Mouse (Mus musculus): ENCODE measurements around the gene Guca1a. TPM values are rescaled to one million over a fixed set of nuclear protein-coding genes. Genes with fewer than 3 reads are reported as not detected.
"Not testable (repeated sequence)": the region's sequence is repeated elsewhere in the genome, so short reads cannot be mapped to it uniquely, and the experiment has no call there.

Gene Guca1a
- polyA plus RNA-seq, 1 experiment from 2014 or later, result 1.3 TPM

- DNase-seq (ENCODE audit: low spot score), result no peak
Observed at GRCm38 (mm10) chr17:47420195-47420594, 19.8 kb upstream of the Guca1a start.

GRCm38 (mm10) chr17:47409897-47410861 lies 9.8 kb upstream of the Guca1a start:
- DNase-seq (ENCODE audit: low spot score), result not testable (repeated sequence)

DNA sequence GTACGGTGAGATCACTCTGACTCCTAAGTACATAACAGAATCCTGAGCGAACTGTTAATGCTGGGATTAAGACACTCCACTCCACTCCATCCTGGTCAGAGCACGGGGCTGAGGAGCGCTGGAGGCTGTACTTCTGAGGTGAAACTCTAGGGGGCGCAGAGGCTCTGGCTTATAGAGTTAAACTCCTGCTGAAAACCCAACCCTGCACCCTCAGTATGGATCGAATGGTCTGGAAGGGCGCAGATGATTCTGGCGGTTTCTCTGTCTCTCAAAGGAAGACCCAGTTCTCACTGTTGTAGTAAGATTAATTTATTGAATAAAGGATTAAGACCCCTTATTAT lies 8.1 kb upstream of the Guca1a start:
- DNase-seq (ENCODE audit: low spot score), result peak; percentile 69

DNA sequence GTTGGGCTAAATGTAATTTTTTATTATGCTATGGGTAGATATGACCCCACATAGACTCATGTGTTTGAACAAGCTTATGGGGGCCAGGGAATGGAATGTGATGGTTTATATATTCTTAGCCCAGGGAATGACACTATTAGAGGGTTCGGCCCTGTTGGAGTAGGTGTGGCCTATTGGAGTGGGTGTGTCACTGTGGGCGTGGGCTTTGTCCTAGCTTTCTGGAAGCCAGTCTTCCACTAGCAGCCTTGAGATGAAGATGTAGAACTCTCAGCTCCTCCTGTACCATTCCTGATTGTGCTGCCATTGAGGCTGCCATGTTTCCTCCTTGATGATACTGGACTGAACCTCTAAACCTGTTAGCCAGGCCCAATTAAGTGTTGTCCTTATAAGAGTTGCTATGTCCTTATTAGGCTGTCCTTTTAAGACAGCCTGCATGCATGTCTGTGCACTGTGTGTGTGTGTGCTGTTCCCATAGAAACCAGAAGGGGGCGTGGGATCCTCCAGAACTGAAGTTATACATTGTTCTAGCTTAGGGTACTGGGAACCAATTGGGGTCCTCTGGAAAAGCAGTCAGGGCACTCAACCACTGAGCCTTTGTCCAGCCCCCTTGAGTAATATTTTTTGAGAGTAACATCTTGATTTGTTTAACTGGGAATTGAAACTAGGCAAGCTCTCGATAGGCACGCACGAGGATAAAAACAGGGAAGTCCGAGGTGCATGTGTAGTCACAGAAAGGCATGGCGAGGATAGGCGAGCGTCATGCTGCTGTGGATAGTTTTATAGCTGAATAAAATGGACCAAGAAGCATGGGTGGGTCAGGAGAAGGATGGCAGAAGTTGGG lies 7.6 kb upstream of the Guca1a start:
- DNase-seq (ENCODE audit: low spot score), result no peak

GRCm38 (mm10) chr17:47399091-47399490 lies 1.3 kb downstream of the Guca1a start:
- DNase-seq (ENCODE audit: low spot score), result no peak

DNA sequence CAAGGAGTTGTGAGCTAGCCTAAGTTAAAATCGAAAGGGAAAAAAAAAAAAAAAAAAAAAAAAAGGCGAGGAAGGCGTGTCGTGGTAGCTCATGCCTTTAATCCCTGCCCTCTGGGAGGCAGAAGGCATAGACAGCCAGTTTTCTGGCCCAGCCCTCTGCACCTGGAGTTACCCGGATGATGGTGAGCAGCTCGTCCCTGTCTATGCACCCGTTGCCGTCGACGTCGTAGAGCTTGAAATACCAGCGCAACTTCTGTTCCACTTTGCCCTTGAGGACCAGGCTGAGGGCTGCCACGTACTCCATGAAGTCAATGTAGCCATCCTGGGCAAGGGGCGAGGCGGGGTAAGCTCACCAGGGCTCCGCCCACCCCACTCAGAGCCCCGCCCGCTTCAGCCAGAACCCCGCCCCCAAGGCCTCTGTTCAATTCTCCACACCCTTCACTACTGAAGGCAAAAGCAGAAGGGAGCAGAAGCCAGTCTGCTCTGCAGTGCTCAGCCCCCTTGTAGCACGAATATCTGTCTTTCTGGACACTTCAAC lies 4.9 kb downstream of the Guca1a start:
- peak; percentile 66 for DNase-seq (ENCODE audit: low spot score)

- DNase-seq (ENCODE audit: low spot score), result peak; percentile 24
Observed at GRCm38 (mm10) chr17:47394223-47394869, 6.0 kb downstream of the Guca1a start.

- peak; percentile 74 for DNase-seq (ENCODE audit: low spot score)
Observed at GRCm38 (mm10) chr17:47386649-47387048, 13.7 kb downstream of the Guca1a start.

DNA sequence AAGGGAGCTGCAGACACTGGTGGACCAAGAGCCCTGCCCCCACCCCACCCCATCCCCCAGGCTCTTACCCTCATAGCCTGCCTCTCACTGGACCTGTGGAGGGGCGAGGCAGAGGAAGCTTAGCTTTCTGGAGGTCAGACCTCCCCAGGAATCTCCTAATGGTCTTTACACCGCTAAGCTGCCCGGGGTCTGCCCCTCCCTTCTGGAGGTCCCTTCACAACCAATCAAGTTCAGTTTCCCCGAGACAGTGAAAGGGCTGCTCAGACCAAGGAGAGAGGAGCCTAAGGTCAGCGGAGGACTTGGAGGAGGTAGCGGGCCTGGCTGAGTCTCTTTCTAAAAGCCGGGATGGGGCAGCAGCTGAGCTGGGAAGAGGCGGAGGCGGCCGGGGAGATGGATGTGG lies 15.2 kb downstream of the Guca1a start, which contains the start of gene Guca1b:
Guca1b (plus strand) TSS at position 249 of the 400 bp plus-strand sequence.
- DNase-seq (ENCODE audit: low spot score), result no peak

- DNase-seq (ENCODE audit: low spot score), result no peak
Observed at GRCm38 (mm10) chr17:47384064-47384463, 16.3 kb downstream of the Guca1a start.

DNA sequence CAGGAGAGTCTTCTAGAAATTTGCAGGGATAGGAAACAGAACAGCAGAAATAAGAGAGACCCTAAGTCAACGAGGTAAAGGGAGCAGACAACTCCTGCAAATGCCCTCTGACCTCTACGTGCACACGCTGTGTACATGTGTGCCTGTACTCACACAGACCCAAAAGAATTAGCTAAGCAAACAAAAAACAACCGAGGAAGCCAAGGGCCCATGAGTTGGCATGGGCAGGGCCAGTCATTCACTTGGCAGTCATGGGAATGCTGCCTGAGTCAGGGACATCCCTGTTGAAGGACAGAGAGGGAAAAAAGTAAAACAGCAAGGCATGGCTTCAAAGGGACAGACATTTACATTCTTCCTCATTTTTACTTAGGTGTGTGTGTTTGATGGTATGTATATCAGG lies 17.1 kb downstream of the Guca1a start:
- no peak for DNase-seq (ENCODE audit: low spot score)

DNA sequence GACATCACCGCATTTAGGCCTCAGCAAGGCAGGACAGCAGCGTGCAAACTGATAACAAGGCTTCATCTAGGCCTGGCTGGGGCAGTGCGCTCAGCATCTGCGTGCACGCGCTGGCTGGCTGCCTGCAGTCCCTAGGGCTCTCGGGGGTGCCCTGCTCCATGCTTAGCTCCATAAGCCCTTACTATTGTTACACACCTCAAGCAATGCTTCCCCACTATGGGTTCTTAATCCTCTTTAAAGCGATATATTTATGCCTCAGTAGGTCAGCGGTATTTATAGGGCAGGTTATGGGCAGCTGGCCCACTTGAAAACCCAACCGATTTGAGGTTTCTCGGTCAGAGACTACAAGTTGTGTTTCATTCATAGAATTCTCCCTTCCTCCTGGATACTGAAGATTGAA lies 18.5 kb downstream of the Guca1a start:
- no peak for DNase-seq (ENCODE audit: low spot score)

- DNase-seq (ENCODE audit: low spot score), result no peak
Observed at GRCm38 (mm10) chr17:47378133-47378532, 22.3 kb downstream of the Guca1a start.

- DNase-seq (ENCODE audit: low spot score), result no peak
Observed at GRCm38 (mm10) chr17:47376779-47377280, 23.6 kb downstream of the Guca1a start.

DNA sequence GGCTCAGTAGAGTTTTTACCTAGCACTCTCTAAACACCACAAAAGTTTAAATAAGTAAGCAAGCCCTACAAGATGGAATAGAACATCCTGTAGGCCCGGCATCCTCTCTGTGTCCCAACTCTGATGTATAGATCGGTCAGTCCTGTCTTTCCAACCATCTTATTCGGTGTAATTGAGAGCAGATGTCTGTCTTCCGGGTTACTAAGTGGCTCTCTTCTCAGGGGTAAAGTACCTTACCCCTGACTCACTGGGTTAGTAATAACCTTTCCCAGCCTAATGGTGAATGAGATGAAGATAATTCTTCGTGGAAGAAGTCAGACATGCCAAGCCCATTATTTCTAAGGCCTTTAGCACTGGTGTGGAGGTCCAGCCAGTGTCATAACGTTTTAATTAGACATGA lies 26.4 kb downstream of the Guca1a start:
- no peak for DNase-seq (ENCODE audit: low spot score)

- peak; percentile 78 for DNase-seq (ENCODE audit: low spot score)
Observed at GRCm38 (mm10) chr17:47371451-47371850, 28.9 kb downstream of the Guca1a start.

GRCm38 (mm10) chr17:47369087-47369443 lies 31.3 kb downstream of the Guca1a start:
- no peak for DNase-seq (ENCODE audit: low spot score)

DNA sequence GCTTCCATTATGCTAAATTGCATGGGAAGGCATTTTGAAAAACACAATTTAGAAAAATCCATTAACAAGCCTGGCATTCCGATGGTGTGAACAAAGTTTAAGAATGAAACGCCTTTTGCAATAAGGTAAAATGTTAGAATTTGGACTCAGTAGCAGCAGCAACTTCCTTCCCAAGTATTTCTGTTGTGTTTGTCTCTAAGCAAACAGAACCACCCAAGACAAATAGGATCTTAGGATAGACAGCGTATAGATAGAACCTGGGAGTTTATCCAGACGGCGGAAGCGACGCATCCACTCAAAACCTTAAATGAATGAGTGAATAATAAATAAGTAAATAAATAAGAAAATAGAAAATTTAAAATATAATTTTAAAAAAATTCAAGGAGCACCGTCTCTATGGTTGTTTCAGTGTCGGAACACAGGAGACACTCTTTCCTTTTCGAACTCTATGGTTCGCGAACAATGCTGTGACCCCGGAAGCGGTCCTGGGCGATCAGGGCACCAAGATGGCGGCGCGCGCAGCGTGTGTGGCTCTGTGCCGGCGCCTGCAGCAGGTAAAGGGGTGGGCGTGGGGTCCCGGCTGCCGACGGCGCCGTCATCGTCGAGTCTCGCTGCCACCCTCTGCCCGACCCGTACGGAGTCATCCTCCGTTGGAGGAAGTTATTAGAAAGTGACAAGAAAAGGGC lies 31.8 kb downstream of the Guca1a start, which contains the start of gene Mrps10:
Mrps10 (plus strand) TSS at position 487 of the 686 bp plus-strand sequence.
- peak; percentile 91 for DNase-seq (ENCODE audit: low spot score)

- DNase-seq (ENCODE audit: low spot score), result no peak
Observed at GRCm38 (mm10) chr17:47361343-47361742, 39.0 kb downstream of the Guca1a start.

DNA sequence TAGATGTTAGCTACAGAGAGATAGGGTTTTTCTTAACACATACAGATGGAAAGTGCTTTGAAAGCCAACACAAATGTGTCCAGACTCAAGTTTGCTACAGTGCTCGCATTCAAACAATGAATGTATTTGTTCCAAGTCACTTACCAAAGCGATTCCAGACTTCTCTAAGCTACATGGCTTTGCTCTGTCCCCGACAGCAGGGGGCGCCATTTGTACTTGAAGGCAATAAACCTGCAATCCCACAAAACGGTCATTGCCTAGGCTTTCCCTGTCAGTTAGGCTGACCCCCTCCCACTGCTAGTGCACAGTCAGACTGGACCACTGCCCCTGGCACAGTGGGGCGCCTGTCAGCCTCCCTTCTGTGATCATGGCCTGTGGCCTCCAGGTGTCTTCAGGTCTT lies 40.4 kb downstream of the Guca1a start:
- DNase-seq (ENCODE audit: low spot score), result peak; percentile 56

All from thymus, postnatal 0 days (tissue).